Mouse (Mus musculus): ENCODE results near the gene Atp6v1f. TPM values are rescaled to one million over a fixed set of nuclear protein-coding genes. Genes with fewer than 3 reads are reported as not detected.

The Atp6v1f gene
- polyA plus RNA-seq (2012; fragmentation: generic; extraction: Trizol) = 100 to 1,000 TPM; 152 to 287 TPM

DNA sequence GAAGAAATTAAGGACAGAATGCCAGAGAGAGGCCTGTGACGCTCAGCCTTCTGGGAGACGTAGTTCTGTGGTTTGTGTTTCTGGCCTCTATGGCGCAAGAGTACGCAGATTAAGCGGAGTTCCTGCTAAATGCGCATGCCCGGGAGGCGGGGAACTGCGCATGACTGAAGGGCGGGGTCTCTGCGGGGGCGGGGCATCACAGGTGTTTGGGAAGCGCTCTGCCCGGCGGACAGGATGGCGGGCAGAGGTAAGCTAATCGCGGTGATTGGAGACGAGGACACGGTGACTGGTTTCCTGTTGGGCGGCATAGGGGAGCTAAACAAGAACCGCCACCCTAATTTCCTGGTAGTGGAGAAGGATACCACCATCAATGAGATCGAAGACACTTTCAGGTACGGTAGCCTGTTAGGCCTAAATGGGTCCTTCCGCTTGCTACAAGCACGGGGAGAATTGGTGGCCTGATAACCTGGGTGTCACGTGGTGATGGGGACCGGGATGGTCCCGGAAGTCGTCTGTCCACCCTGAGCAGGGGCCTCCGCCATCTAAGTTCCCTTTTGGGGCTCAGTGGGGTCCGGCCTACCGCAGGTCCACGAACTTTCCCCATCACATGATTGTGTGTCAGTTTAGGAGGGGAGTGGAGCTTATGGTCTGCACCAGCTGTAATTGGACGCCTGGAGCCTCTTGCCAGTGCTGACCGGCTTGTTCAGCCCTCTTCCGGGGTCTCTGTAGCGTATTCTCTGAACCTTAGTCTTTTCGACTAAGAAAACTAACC, at the start of gene Atp6v1f:
TSS of gene Atp6v1f (plus strand) at position 136 of the 772 bp plus-strand sequence.

DNA sequence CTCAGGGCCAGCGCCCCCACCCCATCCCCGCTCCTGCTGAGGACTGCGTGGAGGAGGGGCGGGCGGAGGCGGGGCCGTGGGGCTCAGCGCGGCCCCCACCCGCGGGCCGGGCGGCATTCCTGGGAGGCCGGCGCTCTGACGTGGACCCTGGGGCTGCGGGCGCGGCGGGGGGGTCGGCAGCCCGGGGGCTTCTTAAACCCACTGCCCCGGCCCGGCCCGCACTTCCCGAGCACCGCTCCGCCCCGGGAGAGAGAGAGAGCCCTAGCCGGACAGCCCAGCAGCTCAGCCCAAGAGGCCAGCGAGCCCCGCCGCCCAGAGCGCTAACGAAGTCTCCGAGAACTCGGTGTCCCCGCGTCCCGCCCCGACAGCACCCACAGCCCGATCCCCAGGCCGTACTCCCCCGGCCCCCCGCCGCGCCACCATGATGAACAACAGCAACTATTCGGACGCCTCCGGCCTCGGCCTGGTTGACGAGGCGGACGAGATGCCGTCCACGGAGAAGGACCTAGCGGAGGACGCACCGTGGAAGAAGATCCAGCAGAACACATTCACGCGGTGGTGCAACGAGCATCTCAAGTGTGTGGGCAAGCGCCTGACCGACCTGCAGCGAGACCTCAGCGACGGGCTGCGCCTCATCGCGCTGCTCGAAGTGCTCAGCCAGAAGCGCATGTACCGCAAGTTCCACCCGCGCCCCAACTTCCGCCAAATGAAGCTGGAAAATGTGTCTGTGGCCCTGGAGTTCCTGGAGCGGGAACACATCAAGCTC, 34.3 kb upstream of the Atp6v1f start, which contains the start of gene Flnc:
TSS of gene Flnc (plus strand) at position 219 of the 766 bp plus-strand sequence.

DNA sequence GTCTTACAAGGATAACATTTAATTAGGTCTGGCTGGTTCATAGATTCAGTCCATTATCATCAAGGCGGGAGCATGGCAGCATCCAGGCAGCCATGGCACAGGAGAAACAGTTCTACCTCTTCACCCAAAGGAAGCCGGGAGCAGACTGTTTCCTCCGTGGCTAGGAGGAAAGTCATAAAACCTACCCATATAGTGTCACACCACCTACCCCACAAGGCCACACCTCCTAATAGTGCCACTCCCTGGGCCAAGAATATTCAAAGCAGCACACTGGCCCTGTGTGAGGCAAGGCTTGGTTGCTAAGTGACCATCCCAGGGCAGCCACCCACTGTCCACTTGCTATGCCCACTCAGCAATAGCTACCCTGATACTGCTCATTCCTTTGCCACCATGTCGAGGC, 3.6 kb downstream of the Atp6v1f start, which contains the start of gene Atp6v1fnb:
TSS of gene Atp6v1fnb (plus strand) at position 301 of the 400 bp plus-strand sequence.

DNA sequence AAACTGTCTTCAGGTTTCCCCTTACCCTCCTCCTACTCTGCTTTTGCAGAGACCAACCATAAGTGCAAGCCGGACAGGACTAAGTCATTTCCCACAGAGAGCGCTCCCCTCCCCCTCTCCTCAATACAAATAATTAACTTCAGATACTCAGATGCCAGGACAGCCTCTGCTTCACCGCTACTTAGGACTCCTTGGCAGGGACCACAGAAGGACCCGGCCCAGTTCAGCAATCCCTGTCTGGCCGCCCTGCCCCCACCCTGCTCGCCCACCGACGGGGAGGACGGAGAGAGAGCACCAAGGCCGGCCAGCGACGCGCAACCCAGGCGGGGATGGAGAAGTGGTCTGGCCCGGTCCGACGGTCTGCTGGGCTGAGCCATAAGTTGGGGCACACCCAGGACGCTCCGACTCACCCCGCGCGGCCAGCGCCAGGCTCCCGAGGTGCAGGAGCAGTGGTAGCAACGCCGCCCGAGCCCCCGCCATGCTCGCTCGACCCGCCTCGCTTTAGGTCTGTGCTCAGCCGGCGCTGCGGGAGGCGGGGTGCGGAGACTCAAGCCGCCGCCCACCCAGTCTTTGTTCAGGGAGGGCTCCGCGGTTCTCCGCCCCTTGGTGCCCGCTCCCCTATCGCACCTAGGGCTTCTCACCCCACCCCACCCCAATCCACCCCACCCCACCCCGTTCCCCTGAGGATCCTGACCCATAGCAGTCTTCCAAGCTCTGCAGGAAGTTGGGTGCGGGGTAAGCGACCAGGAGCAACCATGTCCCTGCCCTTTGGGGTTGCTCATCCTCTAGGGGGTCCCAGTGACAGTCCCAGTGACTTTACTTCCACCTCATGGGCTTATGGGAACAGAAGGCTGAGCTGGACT, 40.2 kb downstream of the Atp6v1f start, which contains the start of gene Kcp:
TSS of gene Kcp (minus strand) at position 506 of the 863 bp plus-strand sequence.

Other genes with a start within 250 kb of the Atp6v1f start
- 10 to 100 TPM; 12.3 to 17.6 TPM for gene Hilpda, start 195.2 kb upstream of the Atp6v1f start, polyA plus RNA-seq (2012; fragmentation: generic; extraction: Trizol)
- under 1 TPM; 0.57 to 0.96 TPM for gene Fam71f2, start 188.1 kb upstream of the Atp6v1f start, polyA plus RNA-seq (2012; fragmentation: generic; extraction: Trizol)
- gene Fam71f1, start 148.6 kb upstream of the Atp6v1f start, polyA plus RNA-seq (2012; fragmentation: generic; extraction: Trizol) = under 1 TPM; 0.70 to 0.89 TPM
- gene Calu, start 119.6 kb upstream of the Atp6v1f start, polyA plus RNA-seq (2012; fragmentation: generic; extraction: Trizol) = 100 to 1,000 TPM in 1 of 2 experiments, 10 to 100 TPM in 1; 16.2 to 300 TPM
- gene Opn1sw, start 79.2 kb upstream of the Atp6v1f start, polyA plus RNA-seq (2012; fragmentation: generic; extraction: Trizol) = 1 to 10 TPM in 1 of 2 experiments, under 1 TPM in 1; 0.35 to 2.2 TPM
- gene Ccdc136, start 71.4 kb upstream of the Atp6v1f start, polyA plus RNA-seq (2012; fragmentation: generic; extraction: Trizol) = 10 to 100 TPM in 1 of 2 experiments, 1 to 10 TPM in 1; 9.7 to 26.6 TPM
- 10 to 100 TPM; 21.0 to 78.7 TPM for gene Flnc, start 34.5 kb upstream of the Atp6v1f start, polyA plus RNA-seq (2012; fragmentation: generic; extraction: Trizol)
- not detected for gene Atp6v1fnb, start 3.7 kb downstream of the Atp6v1f start, polyA plus RNA-seq (2012; fragmentation: generic; extraction: Trizol)
- under 1 TPM; 0.06 to 0.08 TPM for gene Kcp, start 40.2 kb downstream of the Atp6v1f start, polyA plus RNA-seq (2012; fragmentation: generic; extraction: Trizol)
- gene Irf5, start 58.9 kb downstream of the Atp6v1f start, polyA plus RNA-seq (2012; fragmentation: generic; extraction: Trizol) = under 1 TPM; 0.11 to 0.18 TPM
- 10 to 100 TPM in 1 of 2 experiments, 1 to 10 TPM in 1; 8.4 to 29.8 TPM for gene Tnpo3, start 142.2 kb downstream of the Atp6v1f start, polyA plus RNA-seq (2012; fragmentation: generic; extraction: Trizol)
- under 1 TPM; 0.01 to 0.04 TPM for gene Tspan33, start 226.5 kb downstream of the Atp6v1f start, polyA plus RNA-seq (2012; fragmentation: generic; extraction: Trizol)